Mouse (Mus musculus) megakaryocyte, embryonic 14.5 days (primary cell): Measurements from ENCODE around the gene Pitpnb.

Source experiments
- FLI1 ChIP-seq: IDR thresholded peaks from 2 replicates; pipeline ENCODE4 v1.6.1; 2012; ENCODE audit warnings: low read length, inconsistent platforms, mixed read lengths
- GATA1 ChIP-seq: IDR thresholded peaks from 3 replicates; pipeline ENCODE4 v1.6.1; 2012; ENCODE audit warnings: mixed read lengths, low read length, inconsistent platforms, borderline replicate concordance

GRCm38 (mm10) chr5:111401879-111402650 lies 71.5 kb downstream of the Pitpnb start:
- no peak for TF ChIP-seq GATA1
- no peak for TF ChIP-seq FLI1
